ENCODE assay signal across 8 mouse cellular contexts in the genomic region with DNA sequence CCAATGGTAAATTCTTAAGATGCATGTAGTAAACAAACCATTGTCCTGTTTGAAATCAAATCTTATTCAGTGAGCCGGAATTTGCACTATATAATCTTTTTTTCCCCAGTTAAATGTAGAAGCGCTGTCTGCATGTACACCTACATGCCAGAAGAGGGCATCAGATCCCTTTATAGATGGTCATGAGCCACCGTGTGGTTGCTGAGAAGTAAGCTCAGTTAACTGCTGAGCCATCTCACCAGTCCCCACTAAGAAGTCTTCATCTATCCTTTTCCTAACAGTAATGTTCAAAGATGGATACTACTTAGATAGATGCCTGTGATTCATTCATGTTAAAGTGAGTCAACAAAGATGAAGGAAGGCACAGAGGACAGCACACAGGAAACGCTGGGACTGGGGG. TPM values are rescaled to one million over a fixed set of nuclear protein-coding genes. Genes with fewer than 3 reads are reported as not detected.
A peak's percentile ranks its signal among the peaks of the same experiment; 100 is the strongest.
DNase-seq lines count a peak whose midpoint lies in the region; ATAC-seq and TF ChIP-seq lines count a peak whose summit lies in the region.

No protein-coding gene starts in this region.

- no peak overlapping the region for H3K4me3 ChIP-seq in cerebellum, adult 2 months (replicated peaks; ENCODE audit: insufficient read depth, low read depth, low read length)

- no peaks in the 10 kb centered on the region for H3K4me1 ChIP-seq in cerebellum, adult 2 months (ENCODE audit: control insufficient read depth, insufficient read depth, low read length)

- no peak for ATAC-seq in granulocyte monocyte progenitor cell, adult 5-6 weeks (replicated peaks; ENCODE audit: poor library complexity, severe bottlenecking)

- DNase-seq in cerebellum, adult 2 months = peak in 1 of 2 experiments; percentile 8
- DNase-seq in cerebellum, postnatal 4 days (ENCODE audit: low spot score in 2 of 2) = no peak
- peak; percentile 44 for DNase-seq in kidney, postnatal 14 days
- DNase-seq in kidney, postnatal 10 days = no peak
- peak; percentile 21 for DNase-seq in CD4-positive helper T cell, adult 2 months (ENCODE audit: low read depth, low spot score)
- peak; percentile 8 for DNase-seq in forelimb bud, embryonic 11.5 days (ENCODE audit: low read depth, low spot score)
- no peak for DNase-seq in adrenal gland, postnatal 25 days

- no peak overlapping the region for H3K27ac ChIP-seq in cerebellum, adult 2 months (ENCODE audit: insufficient read depth, low read length)

- TF ChIP-seq CTCF in cerebellum, adult 2 months (IDR thresholded peaks at IDR 0.05; ENCODE audit: borderline replicate concordance, insufficient read depth, low read depth, low read length) = peak; percentile 10; the same call in 1 of the 2 replicates

- TF ChIP-seq POLR2A in cerebellum, adult 2 months (IDR thresholded peaks at IDR 0.05; ENCODE audit: borderline replicate concordance, insufficient read depth, low read length) = no peak

- 58% methylated on average over 4 of the region's 4 CpGs for WGBS in cerebellum, adult 2 months

- H3K27me3 ChIP-seq in cerebellum, adult 2 months (ENCODE audit: control insufficient read depth, insufficient read depth, low read length) = no peaks in the 10 kb centered on the region

RNA-seq across cellular contexts. Expression of gene Tmem171, which starts 31.9 kb away (rescaled TPM):
- polyA plus RNA-seq in cerebellum, adult 2 months (2012; rRNA removed) = not detected in 2 replicates
- total RNA-seq in granulocyte monocyte progenitor cell, adult 5-6 weeks (2014; fragmentation: Nextera tagmentation) = not detected in 2 replicates
- not detected in 2 replicates for total RNA-seq in granulocyte monocyte progenitor cell, adult 5-6 weeks (2017)
- not detected in 2 replicates for total RNA-seq in adrenal gland, postnatal 25 days (2021)

Comparison
In these comparisons a context has a peak if more than half of its experiments do, and no peak if none do; other contexts are left out.
1. DNase-seq: peak in kidney, postnatal 14 days (single experiment), CD4-positive helper T cell, adult 2 months (single experiment) and forelimb bud, embryonic 11.5 days (single experiment); none in cerebellum, postnatal 4 days (0 of 2), kidney, postnatal 10 days (single experiment) and adrenal gland, postnatal 25 days (single experiment).